Mouse (Mus musculus) naive thymus-derived CD4-positive, alpha-beta T cell, adult 2 months (primary cell): ENCODE data around the gene Glce.
A peak's percentile ranks its signal among the peaks of the same experiment; 100 is the strongest.

ENCODE experiments used
- DNase-seq: peaks from one replicate; pipeline ENCODE4 v3.0.0-alpha.2; 2011; ENCODE audit warnings: low read depth

Gene Glce

DNA sequence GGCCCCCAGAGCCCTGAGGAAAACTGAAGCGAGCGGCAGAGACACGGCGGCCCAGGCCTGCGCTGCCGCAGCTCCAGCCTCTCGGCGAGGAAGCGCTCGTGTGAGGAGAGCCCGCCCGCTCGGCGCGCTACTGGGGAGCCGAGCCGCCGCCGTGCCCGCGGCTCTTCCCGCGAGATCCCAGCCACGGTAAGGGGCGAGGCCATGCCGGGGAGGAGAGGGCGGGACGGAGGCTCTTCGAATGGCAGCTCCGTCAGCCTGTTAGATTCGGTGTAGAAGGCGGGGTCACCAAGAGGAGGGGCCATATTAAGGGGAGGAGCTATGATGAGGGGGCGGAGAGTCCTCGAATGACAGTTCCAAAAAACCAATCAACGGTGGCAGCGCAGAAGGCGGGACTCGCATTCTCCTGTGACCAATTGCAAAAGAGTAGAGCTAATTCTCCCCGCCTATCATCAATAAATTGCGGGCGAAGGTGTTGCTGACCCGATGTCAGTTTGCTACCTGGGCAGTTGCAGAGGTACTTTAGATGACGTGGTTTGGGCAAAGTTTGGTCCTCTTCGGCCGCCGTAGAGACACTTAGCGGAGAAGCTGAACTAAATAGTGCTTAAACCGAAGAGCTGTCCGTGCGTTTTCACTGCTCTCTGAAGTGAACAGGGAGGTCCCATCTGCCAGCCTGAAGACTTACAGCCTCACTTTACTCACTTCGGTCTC, at the start of gene Glce:
TSS of gene Glce (minus strand) at position 148 of the 708 bp plus-strand sequence.
- DNase-seq: peak; percentile 100

DNA sequence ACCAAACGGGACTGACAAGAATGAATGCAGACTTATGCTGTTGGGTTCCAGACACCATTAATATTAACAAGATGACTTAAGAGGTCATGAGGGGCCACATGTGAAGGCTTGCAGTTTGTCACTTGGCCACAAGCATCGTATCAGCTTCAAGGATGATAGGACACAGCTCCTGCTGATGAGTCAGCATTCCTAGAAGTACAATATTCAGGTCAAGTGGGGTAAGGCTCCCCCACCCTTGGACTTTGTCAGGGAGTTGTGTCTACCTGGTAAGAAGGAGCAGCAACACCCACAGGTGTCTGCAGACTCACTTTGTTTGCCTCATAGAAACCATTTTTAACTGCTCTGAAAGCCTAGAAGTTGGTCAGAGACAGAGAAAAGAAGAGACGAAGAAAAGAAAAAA, 49.8 kb upstream of the Glce start:
- no peak for DNase-seq

DNA sequence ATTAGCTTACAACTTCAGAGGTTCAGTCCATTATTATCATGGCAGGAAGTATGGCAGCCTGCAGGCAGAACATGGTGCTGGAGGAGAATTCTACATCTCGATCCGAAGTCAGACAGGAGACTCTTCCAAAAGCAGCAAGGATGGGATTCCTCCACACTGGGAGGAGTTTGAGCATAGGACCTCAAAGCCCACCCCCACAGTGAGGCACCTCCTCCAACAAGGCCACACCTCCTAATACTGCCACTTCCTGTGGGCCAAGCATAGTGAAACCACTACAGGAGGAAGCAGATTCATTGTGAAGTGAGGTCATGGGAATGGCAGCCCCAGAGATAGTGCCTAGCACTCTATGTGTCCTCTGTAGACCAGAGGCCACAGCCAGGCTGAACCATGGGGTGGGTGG, 48.5 kb upstream of the Glce start:
- no peak for DNase-seq

DNA sequence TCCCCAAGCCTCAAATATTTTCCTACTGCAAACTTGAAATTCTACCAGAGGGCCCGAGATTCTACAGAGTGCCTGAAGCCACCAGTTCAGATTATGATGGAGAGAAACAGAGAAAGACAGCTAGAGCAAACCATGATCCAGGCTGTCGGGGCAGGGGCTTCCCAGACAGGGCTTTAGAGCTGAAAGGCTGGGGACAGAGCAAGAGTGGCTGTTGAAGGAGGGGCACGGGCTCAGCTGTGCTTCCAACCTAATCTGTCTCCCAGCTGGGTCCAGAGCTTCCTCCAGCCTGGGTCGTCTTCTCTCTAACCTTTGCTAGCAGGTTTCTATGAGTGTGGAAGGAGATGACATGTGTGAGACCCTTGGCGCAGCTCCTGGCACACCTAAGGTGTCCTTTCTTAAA, 44.2 kb upstream of the Glce start:
- no peak for DNase-seq

DNA sequence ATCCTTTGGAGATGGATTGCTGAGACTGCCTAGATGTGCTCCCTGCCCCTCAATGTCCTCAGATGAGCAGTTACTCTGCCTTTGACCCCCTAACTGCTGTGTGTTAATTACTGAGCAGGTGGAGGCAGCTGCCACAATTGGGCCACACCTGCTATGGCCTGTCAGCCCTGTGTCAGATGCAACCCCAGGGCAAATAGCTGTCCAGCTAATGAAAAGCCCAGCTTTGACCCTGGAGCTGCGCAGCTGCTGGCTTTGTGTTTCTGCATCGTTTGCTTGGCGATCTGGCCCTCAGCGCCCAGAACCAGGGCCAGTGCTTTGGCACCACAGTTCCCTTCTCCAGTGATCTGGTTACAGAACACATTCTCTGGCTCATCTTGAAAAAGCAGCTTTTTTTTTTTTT, 43.7 kb upstream of the Glce start:
- DNase-seq: no peak

DNA sequence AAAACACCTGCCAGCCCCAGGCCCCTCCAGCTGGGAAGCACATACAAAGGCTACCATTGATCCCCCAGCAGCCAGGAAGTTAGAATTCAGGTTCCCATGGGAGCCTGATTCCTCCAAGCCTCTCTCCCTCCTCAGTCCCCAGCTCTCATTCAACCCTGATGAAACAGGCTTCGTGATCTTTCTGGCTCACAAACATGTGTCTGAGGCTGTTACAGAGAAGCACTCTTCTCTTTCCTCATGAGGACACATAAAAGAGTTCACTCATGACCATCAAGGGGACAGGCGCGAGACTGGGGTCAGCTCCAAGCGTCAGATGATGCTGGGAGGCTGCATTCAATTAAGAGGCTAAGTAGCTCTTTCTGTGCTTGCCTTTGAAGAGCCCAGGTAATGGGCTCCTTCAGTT, 40.4 kb upstream of the Glce start:
- DNase-seq: no peak

DNA sequence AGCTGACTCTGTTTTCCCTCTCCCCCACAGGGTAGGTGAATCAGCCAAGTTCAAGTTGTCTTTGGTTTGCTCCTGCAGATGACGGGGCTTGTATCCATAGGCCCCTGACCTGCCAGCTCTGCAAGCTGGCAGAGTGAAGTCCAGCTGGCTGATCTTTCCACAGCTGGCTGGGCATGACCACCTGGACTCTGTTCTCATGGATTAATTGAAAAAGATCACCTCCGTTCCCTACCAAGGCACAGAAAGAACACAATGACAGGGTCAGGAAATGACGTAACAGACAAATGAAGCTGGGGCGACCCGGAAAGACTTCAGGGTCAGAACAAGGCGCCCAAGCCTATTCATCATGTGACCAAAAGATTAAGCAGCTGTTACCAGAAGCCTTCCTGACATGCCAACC, 38.3 kb upstream of the Glce start:
- no peak for DNase-seq

DNA sequence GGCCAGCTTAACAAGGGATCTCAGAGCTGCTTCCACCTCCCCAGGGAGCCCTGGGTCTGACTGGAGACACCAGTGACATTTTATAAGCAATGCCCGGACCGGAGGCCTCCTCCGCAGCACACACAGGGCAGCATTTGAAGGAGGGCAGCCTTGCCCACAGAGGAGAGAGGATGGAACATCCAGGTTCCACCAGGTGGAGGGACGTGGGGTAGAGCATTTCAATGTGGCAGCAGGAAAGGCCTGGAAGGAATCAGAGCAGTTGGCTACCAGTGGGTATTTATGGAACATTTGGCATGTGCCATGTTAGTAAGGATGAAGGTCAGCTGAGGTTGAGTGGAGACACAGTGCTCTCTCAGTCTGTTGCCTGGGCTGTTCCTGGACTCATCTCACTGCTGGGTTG, 36.3 kb upstream of the Glce start:
- DNase-seq: no peak

DNA sequence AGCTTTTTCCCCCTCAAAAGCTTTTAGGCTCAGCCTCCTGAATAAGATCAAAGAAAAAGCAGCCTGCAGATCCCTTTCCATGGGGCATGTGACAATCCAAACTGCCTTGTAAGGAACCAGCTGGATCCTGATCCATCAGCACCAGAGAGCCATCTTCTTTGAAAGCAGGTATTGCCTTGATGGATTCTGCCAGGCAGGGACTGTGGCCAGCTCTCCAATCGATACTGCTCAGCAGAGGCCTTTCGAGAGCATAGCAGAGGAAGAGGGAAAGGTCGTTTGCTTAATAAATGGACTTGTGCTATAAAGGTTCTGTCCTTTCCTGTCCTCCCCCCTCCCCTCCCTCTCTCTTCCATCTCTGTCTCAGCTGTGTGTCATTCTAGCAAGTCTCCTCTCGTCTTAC, 33.4 kb upstream of the Glce start:
- DNase-seq: no peak

DNA sequence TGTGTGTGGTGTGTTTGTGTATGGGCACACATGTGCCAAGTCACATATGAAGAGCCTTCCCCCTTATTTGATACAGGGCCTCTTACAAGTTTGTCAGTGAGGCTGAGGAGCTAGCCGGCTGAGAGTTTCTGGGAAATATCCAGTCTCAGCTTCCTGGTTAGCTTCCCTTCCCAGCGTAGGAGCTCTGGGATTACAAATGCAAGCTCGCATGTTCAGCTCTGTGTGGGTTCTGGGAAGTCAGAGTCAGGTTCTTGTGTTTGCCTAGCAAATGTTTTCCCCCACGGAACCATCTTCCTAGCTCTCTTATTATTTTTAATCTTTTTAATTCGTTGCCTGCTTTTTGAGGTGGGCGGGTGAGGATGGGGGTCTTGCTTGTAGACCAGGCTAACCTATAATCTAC, 32.9 kb upstream of the Glce start:
- no peak for DNase-seq

DNA sequence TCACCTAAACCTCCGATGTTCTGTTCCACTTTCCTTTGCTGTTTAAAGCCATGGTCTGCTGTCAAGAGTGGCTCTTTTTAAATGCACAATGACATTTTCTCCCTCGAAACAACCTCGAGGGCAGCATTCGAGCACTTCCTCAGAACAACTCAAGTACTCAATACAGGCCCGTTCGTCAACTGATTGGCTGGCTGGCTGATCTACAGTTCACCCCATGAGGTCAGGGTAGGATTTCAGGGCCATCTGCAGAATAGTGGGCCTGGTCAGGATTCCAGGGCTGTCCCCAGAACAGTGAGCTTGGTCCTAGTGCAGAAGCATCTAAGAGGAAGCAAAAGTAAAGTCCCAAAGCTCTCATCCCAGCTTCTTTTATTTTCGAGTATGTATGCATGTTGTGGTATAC, 32.5 kb upstream of the Glce start:
- DNase-seq: no peak

DNA sequence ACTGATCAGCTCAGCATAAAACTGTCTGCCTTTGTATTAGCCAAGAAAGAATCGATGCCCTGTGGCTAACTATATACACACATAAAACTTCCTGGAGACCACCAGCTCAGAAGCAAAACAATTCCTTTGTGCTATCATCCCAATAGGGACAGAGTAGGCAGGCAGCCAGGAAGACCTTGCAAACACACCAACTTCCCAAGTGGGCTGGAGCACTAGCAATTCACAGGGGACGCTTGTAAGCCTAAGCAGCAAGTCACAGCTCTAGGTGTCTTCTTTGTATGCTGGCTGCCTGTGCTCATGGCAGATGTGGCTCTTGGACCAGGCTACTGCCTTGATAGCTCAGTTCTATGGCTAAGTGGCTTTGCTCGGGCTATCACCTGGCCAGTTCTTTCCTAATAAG, 32.1 kb upstream of the Glce start:
- no peak for DNase-seq

DNA sequence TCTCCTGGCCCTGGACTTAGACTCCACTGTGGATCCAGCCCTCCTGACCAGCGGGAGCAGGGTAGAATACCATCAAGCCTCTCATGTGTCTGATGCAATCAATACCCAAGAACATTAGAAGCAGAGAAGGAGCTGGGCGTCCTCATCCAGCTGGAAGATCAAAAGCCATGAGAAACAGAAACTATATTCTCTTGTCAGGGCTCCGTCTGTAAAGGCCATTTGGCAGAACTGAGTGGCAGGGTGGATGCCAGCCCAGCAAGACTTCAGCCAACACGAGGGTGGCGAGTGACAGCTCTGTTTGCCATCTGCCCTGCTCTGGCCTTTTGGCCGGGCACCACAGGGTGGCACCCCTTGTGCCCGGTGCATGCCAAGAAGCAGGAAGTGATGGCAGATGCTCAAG, 30.8 kb upstream of the Glce start:
- DNase-seq: no peak

DNA sequence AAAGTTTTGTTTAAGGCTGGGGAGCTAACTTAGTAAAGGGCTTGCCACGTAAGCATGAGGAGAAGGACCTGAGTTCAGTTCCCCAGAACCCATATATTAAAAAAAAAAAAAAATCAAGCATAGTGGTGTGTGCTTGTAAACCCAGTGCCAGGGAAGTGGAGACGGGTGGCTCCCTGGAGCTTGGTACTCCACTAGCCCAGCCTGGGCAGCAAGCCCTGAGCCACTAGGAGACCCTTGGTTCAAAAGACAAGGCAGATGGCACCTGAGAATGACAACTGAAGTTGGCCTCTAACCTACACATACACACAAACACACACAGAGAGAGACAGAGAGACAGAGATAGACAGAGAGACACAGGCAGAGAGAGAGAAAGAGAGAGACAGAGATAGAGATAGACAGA, 30.1 kb upstream of the Glce start:
- DNase-seq: no peak

DNA sequence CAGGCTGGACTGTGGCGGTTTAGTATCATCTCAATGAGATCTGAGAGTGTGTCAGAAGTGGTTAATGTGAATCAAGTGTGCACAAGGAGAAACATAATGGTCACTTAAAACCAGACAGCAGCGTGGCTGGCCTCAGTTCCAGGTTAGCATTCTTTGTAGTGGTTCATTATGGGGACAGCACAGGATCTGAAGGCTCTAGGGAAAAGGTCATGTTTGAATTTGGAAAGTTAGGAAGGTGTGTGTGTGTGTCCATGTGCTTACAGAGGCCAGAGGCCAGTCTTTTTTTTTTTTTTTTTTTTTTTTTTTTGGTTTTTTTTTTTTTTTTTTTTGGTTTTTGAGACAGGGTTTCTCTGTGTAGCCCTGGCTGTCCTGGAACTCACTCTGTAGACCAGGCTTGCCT, 22.7 kb upstream of the Glce start:
- DNase-seq: no peak

DNA sequence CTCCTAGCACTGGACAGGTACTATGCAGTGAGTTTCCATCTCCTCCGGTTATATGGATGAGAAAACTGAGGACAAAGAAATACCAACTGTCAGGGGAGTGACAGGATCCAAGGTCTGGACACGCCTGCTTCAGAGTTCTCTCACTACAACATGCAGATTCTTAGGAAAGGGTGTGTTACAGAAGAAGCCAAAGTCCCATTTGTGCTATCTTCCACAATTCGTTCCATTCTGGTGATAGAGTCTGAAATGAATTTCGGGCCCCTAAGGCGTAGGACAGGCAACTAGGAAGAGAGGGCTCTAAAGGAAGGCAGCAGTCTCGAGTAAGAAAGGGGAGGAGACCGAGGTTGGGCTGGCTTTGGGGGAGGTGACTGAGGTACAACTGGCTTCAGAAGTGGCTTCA, 21.0 kb upstream of the Glce start:
- DNase-seq: no peak

DNA sequence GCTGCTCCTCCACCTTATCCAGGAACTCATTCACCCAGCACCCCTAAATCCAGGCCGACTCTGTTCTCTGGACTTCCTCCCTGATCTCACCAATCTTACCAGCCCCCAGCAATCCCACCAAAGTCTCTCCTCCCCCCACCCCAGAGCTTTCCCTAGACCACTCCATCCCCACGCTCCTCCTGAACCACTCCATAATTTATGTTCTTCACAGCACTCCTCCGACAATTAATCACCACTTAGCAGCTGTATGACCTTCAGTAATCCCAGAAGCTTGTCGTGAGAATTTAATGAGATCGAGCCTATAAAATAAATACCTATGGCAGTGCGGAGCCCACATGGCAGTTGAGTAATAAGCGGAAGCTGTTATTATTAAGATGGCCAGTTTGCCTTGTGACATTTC, 16.6 kb upstream of the Glce start:
- no peak for DNase-seq

DNA sequence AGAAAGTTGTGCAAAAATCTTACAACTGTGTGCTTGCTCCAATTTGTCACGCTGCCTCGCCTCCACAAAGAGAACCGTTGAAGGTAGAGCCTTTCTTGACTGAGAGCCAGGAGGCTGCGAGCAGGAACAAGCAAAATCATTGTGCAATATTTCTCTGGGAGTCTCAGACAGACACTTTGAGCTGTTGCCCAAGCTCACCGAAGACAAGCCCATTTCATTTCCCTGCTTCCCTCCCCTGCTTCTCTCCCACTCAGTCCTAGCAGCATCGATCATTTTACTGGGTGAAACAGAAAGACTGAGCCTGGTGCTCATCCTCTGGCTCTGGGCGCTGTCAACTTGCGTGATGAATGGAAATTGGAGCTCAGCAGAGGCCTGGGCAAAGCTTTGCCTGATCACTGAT, 14.8 kb upstream of the Glce start:
- DNase-seq: no peak

DNA sequence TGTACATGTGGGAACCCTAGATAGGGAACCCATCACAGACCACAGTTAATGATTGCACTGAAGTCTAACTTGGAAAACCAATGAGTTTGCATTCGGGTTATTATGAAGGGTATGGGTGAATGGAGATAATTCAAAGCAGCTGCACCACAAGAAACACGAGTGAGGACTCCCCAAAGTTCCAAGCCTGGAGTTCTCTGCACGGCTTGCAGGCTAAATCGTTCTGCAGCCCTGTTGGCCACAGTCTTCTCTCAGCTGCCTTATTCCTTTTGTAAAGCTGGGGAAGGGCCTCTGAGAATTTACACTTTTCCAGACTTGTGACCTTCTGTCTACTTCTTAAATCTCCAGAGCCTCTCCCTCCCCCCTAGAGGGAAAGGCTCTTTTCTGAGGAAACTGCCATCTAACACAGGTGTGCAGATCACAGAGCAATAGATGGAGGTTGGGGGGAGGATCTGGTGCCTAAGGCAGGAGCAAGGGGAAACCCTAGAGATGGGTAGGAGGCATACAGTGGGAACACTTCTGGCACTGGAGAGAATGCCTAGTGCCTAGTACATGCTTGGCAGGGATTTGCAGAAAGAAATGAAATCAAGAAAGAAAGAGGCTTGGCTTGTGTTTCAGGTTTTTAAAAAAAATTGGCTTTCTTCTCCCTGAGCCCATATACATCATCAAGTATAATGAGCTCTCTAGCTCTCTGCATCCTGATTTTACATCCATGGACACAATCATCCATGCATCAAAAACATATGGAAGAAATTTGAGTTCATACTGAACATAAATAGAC, 9.7 kb upstream of the Glce start:
- no peak for DNase-seq

DNA sequence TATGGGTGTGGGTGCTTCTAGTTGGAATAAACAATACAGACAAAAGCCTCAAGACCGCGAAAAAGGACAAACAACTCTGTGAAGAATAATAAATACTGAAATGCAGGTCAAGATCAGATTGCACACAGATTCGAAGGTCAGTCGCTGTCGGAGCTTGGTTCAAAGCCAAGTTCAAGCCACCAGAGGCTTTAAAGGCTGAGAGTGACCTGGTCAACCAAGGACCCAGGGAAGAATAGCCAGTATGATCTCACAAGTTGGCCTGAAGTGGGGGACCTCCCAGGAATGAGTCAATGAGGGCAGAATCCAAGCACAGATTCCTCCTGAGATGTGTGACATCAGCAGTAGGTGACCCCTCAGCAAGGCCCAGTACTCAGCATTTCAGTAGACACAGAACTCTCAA, 8.3 kb upstream of the Glce start:
- no peak for DNase-seq

DNA sequence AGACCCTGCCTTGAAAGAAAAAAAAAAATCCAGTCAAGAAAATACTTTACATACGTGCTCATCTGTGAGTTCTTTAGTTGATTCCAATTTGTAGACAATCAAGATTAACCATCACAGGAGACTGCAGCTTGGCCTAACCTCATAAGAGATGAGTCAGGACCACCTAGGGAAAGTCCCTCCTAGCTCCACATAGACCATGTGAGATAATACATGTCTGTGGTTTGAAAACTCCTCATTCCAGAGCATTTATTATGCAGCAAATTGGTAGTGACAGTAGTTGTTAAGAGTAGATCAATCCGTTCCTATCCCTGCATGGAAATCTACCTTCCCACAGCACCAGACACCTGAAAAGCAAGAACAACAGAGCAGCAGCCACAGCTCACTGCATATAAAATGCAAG, 5.6 kb upstream of the Glce start:
- no peak for DNase-seq

DNA sequence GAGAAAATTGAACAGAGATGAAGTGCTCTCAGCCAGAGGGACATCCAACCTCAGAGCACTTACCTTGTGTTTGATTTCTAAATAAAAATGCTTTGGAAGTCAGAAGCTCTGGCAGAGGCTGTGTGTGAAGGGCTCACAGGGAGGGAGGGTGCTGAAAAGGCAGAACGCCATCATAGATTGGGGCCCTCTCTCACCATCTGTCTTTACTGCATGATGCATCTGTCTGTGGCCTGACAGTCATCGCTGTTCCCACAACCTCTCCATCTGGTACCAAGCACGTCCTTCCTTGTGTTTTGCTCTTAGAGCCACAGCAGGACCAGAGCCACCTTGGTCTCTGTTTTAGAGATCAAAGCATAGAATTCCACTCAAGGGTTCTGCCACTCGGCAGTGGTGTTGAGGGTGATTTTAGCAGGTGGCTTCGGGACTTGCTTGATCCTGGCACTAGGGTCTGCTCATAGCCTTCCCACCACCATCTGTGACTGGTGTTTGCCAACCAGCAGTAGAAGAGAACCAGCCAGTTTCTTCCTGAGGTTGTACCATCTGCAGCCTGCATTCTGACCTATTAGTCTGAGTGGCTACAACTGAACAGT, 3.6 kb upstream of the Glce start:
- no peak for DNase-seq

DNA sequence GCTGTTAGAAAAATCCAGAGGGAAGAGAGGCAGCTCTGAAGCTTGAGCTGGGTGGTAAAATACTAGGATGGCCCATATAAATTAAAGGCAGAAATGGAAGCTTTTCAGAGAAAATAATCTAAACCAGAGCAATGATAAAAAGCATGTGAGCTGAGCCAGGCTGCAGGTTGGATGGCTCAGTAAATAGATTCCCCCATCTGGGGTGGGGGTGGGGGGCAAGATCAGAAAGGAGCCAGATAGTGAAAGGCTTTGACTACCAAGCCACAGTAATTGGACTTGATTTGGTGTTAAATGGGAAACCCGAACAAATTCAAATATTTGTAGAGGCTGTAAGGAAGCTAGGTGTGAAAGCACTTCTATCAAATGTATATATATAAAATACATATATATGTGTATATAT, 1.8 kb upstream of the Glce start:
- DNase-seq: no peak

DNA sequence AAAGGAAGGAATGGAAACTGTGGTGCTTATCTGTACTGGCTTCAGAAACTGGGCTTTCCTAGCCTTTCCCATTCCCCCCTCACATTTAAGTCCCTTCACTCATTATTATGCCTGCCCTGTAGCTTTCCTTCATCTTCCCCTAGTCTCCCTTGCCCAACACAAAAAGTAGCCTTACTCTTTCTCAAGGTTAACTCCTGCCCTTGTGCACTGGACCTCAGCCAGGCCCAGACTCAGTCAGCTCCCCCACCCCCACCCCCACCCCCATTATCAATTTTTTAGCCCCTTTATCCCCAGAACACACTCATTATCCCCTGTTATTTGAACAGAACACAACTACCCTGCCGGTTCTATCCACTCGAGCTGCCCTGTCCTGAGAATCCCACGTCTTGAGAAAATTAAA, 1.0 kb upstream of the Glce start:
- DNase-seq: no peak
